Mouse (Mus musculus) intestine, embryonic 15.5 days (tissue): ENCODE results near the gene Adssl1. TPM values are rescaled to one million over a fixed set of nuclear protein-coding genes. Genes with fewer than 3 reads are reported as not detected.

Experiments
- ATAC-seq: fragments of 200-750 bp; cut with Nextera tagmentation; 2 replicates; pipeline ENCODE4 v1.8.0; 2017; ENCODE audit warnings: moderate TSS enrichment, moderate library complexity
- H3K27ac ChIP-seq: fragments of 300-500 bp; sonication (generic); 2 replicates; pipeline ENCODE4 v1.5.1; 2015; ENCODE audit warnings: mild to moderate bottlenecking, inconsistent platforms
- H3K27me3 ChIP-seq: fragments of 300-500 bp; sonication (generic); replicated peaks from 2 replicates; pipeline ENCODE4 v1.6.1; 2015; ENCODE audit warnings: inconsistent platforms
- H3K36me3 ChIP-seq: fragments of 300-500 bp; sonication (generic); 2 replicates; pipeline ENCODE4 v1.6.1; 2015; ENCODE audit warnings: inconsistent platforms
- H3K4me1 ChIP-seq: fragments of 300-500 bp; sonication (generic); replicated peaks from 2 replicates; pipeline ENCODE4 v1.6.1; 2015; ENCODE audit warnings: inconsistent platforms
- H3K4me2 ChIP-seq: fragments of 300-500 bp; sonication (generic); replicated peaks from 2 replicates; pipeline ENCODE4 v1.6.1; 2015; ENCODE audit warnings: mild to moderate bottlenecking, inconsistent platforms
- H3K4me3 ChIP-seq: fragments of 300-500 bp; sonication (generic); replicated peaks from 2 replicates; pipeline ENCODE4 v1.5.1; 2015; ENCODE audit warnings: inconsistent platforms
- H3K9ac ChIP-seq: fragments of 300-500 bp; sonication (generic); 2 replicates; pipeline ENCODE4 v1.6.1; 2015; ENCODE audit warnings: inconsistent platforms
- H3K9me3 ChIP-seq: fragments of 300-500 bp; sonication (generic); 2 replicates; pipeline ENCODE4 v1.6.1; 2016; ENCODE audit warnings: inconsistent platforms
- WGBS: fragments of 180-500 bp; shearing (Covaris S2); methylation state at CpG from one replicate; pipeline ENCODE4 v1.1.7; 2015; 5-methylcytosine and 5-hydroxymethylcytosine counted together
- polyA plus RNA-seq: library from polyadenylated mRNA; unstranded; fragments of >200 nt; fragmentation: Nextera tagmentation; extraction: Ambion mirVana; gene quantifications from 2 replicates; pipeline ENCODE4 v1.2.1, GENCODE M21; 2015

Gene Adssl1
- polyA plus RNA-seq, 1 experiment from 2014 or later, result 2.1 TPM

DNA sequence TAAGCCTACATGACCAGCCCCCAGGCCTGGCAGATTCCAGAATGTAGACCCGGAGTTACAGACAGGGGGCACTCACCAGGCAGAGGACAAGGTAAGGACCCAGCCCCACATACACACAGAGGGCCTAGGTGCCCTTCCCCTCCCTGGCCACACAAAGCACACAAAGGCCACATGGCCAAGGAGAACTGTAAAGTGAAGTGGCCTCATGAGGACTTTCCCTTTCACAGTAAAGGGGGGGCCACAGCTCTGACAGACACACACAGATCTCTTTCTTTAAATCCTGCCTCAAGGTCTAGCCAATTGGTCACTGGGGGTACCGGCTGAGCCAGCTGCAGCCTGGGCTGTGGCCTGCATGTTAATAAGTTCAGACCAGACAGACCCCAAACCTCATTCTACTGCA, 44.3 kb downstream of the Adssl1 start:
- 44% methylated on average over 2 of the region's 2 CpGs for WGBS
- H3K9ac ChIP-seq, result no peak overlapping the region
- H3K9me3 ChIP-seq, result no peaks in the 10 kb centered on the region

DNA sequence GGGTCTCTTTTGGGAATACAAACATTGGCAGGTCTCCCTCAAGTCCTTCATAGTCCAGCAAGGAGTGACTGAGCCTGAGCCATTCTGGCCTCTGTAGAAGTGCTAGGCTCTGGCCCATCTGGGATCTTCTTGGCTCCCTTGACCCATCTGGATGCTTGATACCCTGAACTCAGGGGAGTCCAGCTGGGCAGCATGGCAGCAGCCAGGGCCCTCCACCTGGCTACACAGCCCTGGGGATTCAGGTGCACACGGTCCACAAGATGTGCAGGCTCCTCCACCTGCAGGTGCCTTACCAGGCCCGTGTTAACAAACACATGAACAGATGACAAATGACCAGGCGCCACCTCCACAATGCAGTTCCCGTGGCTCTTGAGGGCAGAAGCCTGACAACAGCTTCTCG, 44.8 kb downstream of the Adssl1 start:
- Histone ChIP-seq H3K27me3 (no peaks in the 10 kb centered on the region), H3K9ac (no peak overlapping the region), H3K9me3 (no peaks in the 10 kb centered on the region), H3K27ac (0 out of 2 replicates have a peak overlapping the region, but pooled peaks have one; percentile 70), H3K4me2 (no peak overlapping the region), H3K4me3 (no peak overlapping the region), H3K4me1 (peaks cover 85% of the 10 kb centered on the region), H3K36me3 (peaks cover 55% of the 10 kb centered on the region)
- no peak for ATAC-seq
- WGBS, result 53% methylated on average over 5 of the region's 5 CpGs

More for the DNA sequence above, 44.3 kb downstream of the Adssl1 start:
- H3K4me1 ChIP-seq, result peaks cover 86% of the 10 kb centered on the region
- H3K4me2 ChIP-seq, result no peak overlapping the region
- no peaks in the 10 kb centered on the region for H3K27me3 ChIP-seq
- H3K36me3 ChIP-seq, result peaks cover 55% of the 10 kb centered on the region
- ATAC-seq, result no peak
- H3K4me3 ChIP-seq, result no peak overlapping the region
- peak overlapping the region; percentile 2; the same call in 1 of the 2 replicates for H3K27ac ChIP-seq

- no peak overlapping the region for H3K4me3 ChIP-seq
- H3K9ac ChIP-seq, result peak overlapping the region; percentile 10; the same call in 1 of the 2 replicates
- ATAC-seq, result no peak
- H3K9me3 ChIP-seq, result no peaks in the 10 kb centered on the region
- 38% methylated on average over 18 of the region's 18 CpGs for WGBS
- peaks cover 86% of the 10 kb centered on the region for H3K4me1 ChIP-seq
- peak overlapping the region; percentile 70 for H3K27ac ChIP-seq
- peaks cover 56% of the 10 kb centered on the region for H3K36me3 ChIP-seq
- peak overlapping the region; percentile 22; the same call in 1 of the 2 replicates for H3K4me2 ChIP-seq
- no peaks in the 10 kb centered on the region for H3K27me3 ChIP-seq
Observed at GRCm38 (mm10) chr12:112665445-112665844, 45.6 kb downstream of the Adssl1 start.

- no peaks in the 10 kb centered on the region for H3K9me3 ChIP-seq
- H3K4me2 ChIP-seq, result peak overlapping the region; percentile 22; the same call in 1 of the 2 replicates
- H3K9ac ChIP-seq, result peak overlapping the region; percentile 10; the same call in 1 of the 2 replicates
- no peak overlapping the region for H3K4me3 ChIP-seq
- H3K4me1 ChIP-seq, result peaks cover 86% of the 10 kb centered on the region
- 86% methylated on average over 9 of the region's 9 CpGs for WGBS
- H3K27ac ChIP-seq, result peak overlapping the region; percentile 70
- no peak for ATAC-seq
- no peaks in the 10 kb centered on the region for H3K27me3 ChIP-seq
- peaks cover 59% of the 10 kb centered on the region for H3K36me3 ChIP-seq
Observed at GRCm38 (mm10) chr12:112665881-112666544, 46.2 kb downstream of the Adssl1 start.

DNA sequence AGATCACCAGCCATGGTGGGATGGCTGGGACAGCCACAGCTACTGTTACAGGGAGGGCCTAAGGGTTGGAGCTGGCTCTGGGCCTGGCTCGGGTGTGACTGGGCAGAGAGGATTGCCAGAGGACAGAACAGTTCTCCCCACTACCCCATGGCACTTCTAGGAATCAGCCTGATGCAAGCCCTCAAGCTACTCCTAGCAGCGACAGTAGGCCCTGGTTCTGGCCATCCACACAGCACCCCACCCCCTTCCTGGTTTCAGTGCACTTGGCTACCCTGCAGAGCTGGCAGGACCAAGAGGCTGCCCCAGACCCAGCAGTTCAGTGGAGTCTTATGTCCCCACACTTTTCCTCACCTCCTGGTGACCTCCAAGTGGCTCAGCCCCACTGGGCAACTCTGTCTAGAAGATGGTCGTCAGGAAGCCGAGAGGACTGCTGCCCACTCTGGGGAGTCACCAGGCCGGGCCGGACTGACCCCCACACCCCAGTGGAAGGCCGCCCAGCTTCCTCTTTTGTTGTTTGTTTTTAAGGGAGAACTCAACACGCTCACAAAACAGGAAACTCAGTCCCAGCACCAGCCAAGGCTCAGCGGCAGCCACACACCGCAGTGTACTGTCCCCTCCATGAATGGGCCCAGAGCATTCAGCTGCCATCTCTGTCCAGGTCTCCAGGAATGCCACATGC, 47.9 kb downstream of the Adssl1 start:
- H3K4me2 ChIP-seq, result no peak overlapping the region
- H3K9me3 ChIP-seq, result no peaks in the 10 kb centered on the region
- H3K27me3 ChIP-seq, result no peaks in the 10 kb centered on the region
- no peak overlapping the region for H3K9ac ChIP-seq
- peaks cover 86% of the 10 kb centered on the region for H3K4me1 ChIP-seq
- no peak overlapping the region for H3K4me3 ChIP-seq
- no peak overlapping the region for H3K27ac ChIP-seq
- no peak for ATAC-seq
- WGBS, result 79% methylated on average over 10 of the region's 10 CpGs
- peaks cover 55% of the 10 kb centered on the region for H3K36me3 ChIP-seq

GRCm38 (mm10) chr12:112670718-112671393, 51.0 kb downstream of the Adssl1 start:
- no peaks in the 10 kb centered on the region for H3K9me3 ChIP-seq
- peaks cover 41% of the 10 kb centered on the region for H3K36me3 ChIP-seq
- no peaks in the 10 kb centered on the region for H3K27me3 ChIP-seq
- H3K9ac ChIP-seq, result peak overlapping the region; percentile 24
- H3K27ac ChIP-seq, result peak overlapping the region; percentile 37; the same call in 1 of the 2 replicates
- H3K4me2 ChIP-seq, result peak overlapping the region; percentile 89
- WGBS, result 28% methylated on average over 9 of the region's 9 CpGs
- H3K4me3 ChIP-seq, result peak overlapping the region; percentile 97
- peaks cover 73% of the 10 kb centered on the region for H3K4me1 ChIP-seq
- no peak for ATAC-seq

- peak overlapping the region; percentile 99; the same call in 1 of the 2 replicates for H3K9ac ChIP-seq
- H3K4me3 ChIP-seq, result peak overlapping the region; percentile 97
- ATAC-seq, result no peak
- WGBS, result 67% methylated on average over 7 of the region's 7 CpGs
- H3K4me2 ChIP-seq, result peak overlapping the region; percentile 89
- H3K27ac ChIP-seq, result peak overlapping the region; percentile 37; the same call in 1 of the 2 replicates
- H3K9me3 ChIP-seq, result no peaks in the 10 kb centered on the region
- peaks cover 38% of the 10 kb centered on the region for H3K36me3 ChIP-seq
- H3K4me1 ChIP-seq, result peaks cover 64% of the 10 kb centered on the region
- no peaks in the 10 kb centered on the region for H3K27me3 ChIP-seq
Observed at GRCm38 (mm10) chr12:112671891-112672290, 52.0 kb downstream of the Adssl1 start.

GRCm38 (mm10) chr12:112672744-112673575, 53.1 kb downstream of the Adssl1 start:
- Histone ChIP-seq H3K4me2 (peak overlapping the region; percentile 89), H3K27ac (peak overlapping the region; percentile 99), H3K4me3 (peak overlapping the region; percentile 97), H3K9me3 (no peaks in the 10 kb centered on the region), H3K36me3 (peaks cover 32% of the 10 kb centered on the region), H3K4me1 (peaks cover 67% of the 10 kb centered on the region), H3K27me3 (no peaks in the 10 kb centered on the region), H3K9ac (peak overlapping the region; percentile 99)
- WGBS, result 2% methylated on average over 21 of the region's 21 CpGs
- ATAC-seq, result peak; percentile 14

DNA sequence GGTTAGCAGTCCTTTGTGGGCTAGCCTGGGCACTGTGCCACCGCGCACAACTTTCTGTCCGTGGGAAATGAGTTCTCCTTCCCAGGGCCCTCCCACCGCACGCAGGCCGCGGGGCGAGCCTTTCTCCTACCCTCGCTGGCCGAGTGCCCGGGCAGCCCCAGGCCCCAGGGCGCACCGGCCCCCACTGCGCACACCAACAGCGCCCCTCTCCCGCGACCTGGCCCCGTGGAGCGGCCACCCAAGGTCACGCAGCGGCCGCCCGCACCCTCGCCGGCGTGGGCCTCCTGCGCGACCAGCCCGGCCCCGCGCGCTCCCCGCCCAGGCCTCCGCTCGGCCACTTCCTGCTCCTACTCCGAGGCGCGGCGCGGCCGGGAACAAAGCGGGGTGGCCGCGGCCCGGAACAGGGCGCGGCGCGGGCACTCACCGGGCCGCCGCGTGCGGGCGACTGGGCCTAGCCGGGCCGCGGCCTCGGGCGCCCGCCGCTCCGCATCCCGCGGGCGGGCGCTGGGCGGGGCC, 53.8 kb downstream of the Adssl1 start:
- no peaks in the 10 kb centered on the region for H3K9me3 ChIP-seq
- H3K4me1 ChIP-seq, result peaks cover 68% of the 10 kb centered on the region
- H3K4me3 ChIP-seq, result peak overlapping the region; percentile 97
- H3K4me2 ChIP-seq, result peak overlapping the region; percentile 89
- WGBS, result under 1% methylated on average over 41 of the region's 68 CpGs
- H3K27ac ChIP-seq, result peak overlapping the region; percentile 99
- H3K9ac ChIP-seq, result peak overlapping the region; percentile 99
- peaks cover 25% of the 10 kb centered on the region for H3K36me3 ChIP-seq
- peak; percentile 12 for ATAC-seq
- H3K27me3 ChIP-seq, result no peaks in the 10 kb centered on the region

- peak within 1 kb of the TSS; percentile 99 for H3K27ac ChIP-seq
- peak within 1 kb of the TSS; percentile 97 for H3K4me3 ChIP-seq
- H3K27me3 ChIP-seq, result peaks cover 3% of the 10 kb centered on the region
- H3K36me3 ChIP-seq, result peaks cover 18% of the 10 kb centered on the region
- peak; percentile 64 for ATAC-seq
- peaks cover 64% of the 10 kb centered on the region for H3K4me1 ChIP-seq
- H3K9ac ChIP-seq, result peak within 1 kb of the TSS; percentile 99
- peak within 1 kb of the TSS; percentile 89 for H3K4me2 ChIP-seq
- under 1% methylated on average over 65 of the region's 70 CpGs for whole genome bisulfite sequencing
- no peaks in the 10 kb centered on the region for H3K9me3 ChIP-seq
Observed at GRCm38 (mm10) chr12:112674132-112675011, 54.5 kb downstream of the Adssl1 start, which contains the start of gene Akt1. Gene Akt1, minus strand, starts transcription at chr12:112674884.
